Mouse (Mus musculus): ENCODE measurements at regions not wholly inside any gene's neighbourhood (a gene's known extent, or its start where the extent isn't known, plus 50 kb on each side); places are given as distances from the start of the nearest gene placed in this dataset.

- DNase-seq (ENCODE audit: low spot score in 2 of 2): no peak
- intact Hi-C loops (cut with DNase I): no loop called here
These were observed 248.2 kb downstream of the Rplp1 start for GRCm38 (mm10) chr9:61666118-61666517.

DNA sequence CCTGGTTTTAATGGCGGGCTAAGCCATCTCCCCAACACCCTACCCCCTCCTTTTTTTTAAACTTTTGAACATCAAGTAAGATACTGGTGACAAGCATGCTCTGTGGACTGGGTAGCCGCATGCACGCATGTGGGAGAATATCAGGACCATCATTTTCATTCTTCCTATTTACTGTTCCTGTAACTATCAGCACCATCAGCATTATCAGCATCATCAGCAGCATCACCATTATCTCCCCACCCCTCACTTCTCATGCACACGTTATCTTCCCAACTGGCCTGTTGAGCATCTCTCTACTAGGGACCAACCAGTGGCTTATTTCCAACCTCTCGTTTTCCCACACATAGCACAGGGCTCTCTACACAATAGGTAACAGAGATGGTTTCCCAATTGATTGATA, 249.1 kb downstream of the Rplp1 start:
- intact Hi-C loops (cut with DNase I): no loop called here
- DNase-seq (ENCODE audit: low spot score in 2 of 2): no peak

DNA sequence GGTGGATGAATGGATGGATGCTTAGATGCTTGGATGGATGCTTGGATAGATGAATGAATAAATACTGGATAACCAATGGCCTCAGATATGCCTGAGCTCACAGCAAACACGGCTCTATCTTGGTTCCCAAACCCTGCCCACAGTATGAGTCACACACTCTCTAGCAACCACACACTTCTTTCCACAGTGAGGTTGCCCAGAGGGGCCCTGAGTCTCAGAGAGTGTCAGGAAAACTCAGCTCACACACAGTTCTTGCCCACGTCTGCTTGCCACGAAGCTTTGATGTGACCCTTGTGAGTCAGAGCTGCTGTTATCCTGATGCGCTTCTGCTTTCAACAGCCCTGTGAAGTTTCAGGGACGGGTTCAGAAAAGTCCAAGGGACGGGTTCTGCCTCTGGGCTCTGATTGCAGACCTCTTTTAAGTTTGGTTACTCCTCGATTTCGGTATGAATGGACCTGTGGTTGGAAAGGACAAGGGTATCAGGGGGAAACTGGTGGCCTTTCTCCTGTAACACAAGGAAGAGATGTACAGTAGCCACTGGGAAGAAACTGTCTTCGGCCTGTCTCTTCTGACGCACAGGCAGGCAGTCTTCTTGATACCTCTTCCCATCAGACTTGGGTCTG, 250.2 kb downstream of the Rplp1 start:
- intact Hi-C loops (cut with DNase I): no loop called here
- DNase-seq (ENCODE audit: low spot score in 2 of 2): no peak

GRCm38 (mm10) chr9:61662055-61663028, 252.0 kb downstream of the Rplp1 start:
- no peak for DNase-seq (ENCODE audit: low spot score in 2 of 2)
- intact Hi-C loops (cut with DNase I): no loop called here

DNA sequence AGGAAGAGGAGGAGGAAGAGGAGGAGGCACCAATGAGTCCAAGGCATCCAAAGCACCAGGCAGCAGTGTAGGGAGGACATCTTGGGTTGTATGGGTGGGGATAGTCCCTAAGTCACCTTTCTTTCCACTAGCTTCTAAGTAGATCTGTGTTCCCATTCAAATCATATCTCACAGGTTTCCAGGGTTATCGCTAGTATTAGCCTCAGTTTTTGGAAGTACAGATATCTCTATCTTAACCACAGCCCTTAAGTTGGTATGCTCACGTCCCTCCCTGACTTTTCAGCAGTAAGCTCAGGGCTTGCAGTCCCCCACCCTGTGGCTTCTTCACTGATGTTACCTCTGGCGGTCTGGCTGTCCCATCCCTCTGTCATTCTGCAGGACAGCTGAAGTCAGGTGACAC, 254.2 kb downstream of the Rplp1 start:
- no peak for DNase-seq (ENCODE audit: low spot score in 2 of 2)
- intact Hi-C loops (cut with DNase I): no loop called here

DNA sequence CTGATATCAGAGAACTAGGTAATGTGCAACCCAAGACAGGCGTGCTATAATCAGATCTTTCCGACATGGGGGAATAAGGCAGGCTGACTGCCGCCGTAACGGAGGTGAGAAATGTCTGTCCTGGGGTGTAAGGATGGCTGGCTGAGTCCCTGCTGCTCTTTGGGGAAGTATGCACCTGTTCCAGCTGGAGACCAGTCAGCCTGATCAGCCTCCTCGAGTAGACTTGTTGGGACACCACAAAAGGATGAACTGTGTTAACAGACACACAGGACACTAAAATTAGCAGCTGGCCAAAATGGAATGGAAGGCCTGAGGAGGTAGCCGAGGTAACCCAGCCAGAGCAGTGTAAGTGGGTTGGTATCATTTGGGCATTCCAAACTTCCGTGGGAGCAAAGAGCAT, 256.3 kb downstream of the Rplp1 start:
- no peak for DNase-seq (ENCODE audit: low spot score in 2 of 2)
- intact Hi-C loops (cut with DNase I): no loop called here

DNA sequence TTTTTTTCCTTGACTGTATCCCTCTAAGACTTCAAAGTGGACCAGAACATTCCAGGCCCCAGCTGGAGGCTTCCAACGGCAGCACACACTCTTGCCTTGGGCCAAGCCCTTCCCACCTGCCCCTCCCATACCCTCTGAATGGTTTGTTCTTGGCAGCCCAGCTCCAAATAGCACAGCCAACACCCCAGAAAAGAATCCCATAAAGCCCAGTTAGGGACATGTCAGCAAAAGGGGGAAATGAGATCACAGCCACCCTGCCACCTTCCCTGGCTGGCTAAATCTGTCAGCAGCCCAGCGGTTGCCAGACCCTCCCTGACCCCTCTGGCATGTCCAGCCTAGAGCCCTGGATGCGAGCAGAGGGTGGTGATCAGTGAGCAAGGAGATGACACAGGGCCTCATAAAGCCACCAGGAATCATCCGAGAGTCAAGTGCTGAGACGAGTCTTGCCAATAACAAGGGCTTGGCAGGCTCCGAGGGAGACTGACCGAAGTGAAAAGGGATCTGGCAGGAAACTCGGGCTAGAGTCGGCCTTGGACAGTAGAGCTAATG, 258.8 kb downstream of the Rplp1 start:
- intact Hi-C loops (cut with DNase I): no loop called here
- DNase-seq (ENCODE audit: low spot score in 2 of 2): no peak

- no peak for DNase-seq (ENCODE audit: low spot score in 2 of 2)
- intact Hi-C loops (cut with DNase I): no loop called here
These were observed 268.5 kb downstream of the Rplp1 start for GRCm38 (mm10) chr9:61645661-61646425.

DNA sequence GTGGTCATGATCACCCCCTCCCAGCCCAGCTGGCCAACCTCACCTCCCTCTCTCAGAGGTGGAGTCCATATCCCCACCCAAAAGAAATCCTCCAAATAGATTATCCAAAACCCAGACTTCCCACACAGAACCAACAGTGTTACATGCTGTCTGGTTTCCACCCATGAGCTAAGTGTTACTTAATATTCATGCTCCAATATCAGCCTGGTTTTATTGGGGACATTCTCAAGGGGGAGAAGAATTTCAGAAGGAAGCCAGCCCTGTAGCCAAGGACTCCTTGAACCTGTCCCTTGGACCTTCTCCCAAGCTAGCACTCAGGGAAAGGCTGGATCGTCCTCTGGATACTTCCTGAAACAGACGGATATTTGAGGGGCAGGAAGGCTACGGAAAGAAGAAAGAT, 268.6 kb downstream of the Tle3 start:
- no peak for DNase-seq (ENCODE audit: low spot score in 2 of 2)
- intact Hi-C loops (cut with DNase I): no loop called here

- intact Hi-C loops (cut with DNase I): no loop called here
- no peak for DNase-seq (ENCODE audit: low spot score in 2 of 2)
These were observed 266.7 kb downstream of the Tle3 start for GRCm38 (mm10) chr9:61638908-61639307.

DNA sequence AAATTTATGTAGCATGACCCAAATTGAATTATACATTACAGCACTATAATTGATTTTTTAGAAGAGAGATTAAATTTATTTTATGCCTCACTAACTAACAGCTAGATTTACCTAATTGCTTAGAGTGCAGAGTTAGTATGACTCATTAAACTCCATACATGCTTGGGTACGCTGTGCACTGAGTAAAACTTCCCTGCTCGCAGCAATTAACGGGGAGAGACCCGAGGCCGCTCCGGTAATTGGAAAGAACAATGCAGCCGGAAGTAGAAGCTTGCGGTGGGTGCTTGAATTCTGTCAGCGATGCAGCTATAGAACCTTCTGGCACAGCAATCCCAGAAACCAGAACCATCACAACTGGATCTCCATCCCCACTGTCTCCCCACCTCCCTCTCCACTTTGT, 261.8 kb downstream of the Tle3 start:
- DNase-seq (ENCODE audit: low spot score in 2 of 2): no peak
- intact Hi-C loops (cut with DNase I): no loop called here

GRCm38 (mm10) chr9:61632602-61633001, 260.4 kb downstream of the Tle3 start:
- DNase-seq (ENCODE audit: low spot score in 2 of 2): no peak
- intact Hi-C loops (cut with DNase I): no loop called here

DNA sequence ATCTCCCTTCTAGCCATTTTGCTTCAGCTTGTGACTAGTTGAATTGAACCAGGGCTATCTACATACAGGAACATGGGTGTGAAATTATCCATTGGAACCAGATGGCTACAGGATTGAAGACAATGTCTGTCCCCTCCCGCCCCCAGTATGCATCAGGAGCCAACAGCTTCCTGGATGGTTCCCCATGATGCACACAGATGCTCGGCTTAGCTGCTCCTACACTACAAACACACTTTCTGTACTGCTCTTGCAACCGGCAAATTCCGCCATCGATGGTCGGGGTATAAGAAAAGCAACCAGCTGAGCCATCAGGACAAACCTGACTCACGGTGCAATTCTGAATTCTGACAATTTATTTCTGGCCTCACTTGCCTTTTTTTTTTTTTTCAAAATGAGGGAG, 258.9 kb downstream of the Tle3 start:
- peak in 1 of 2 experiments; percentile 26 for DNase-seq (ENCODE audit: low spot score in 2 of 2)

GRCm38 (mm10) chr9:61627801-61628574, 255.8 kb downstream of the Tle3 start:
- intact Hi-C loops (cut with DNase I): no loop called here

More for the DNA sequence above, 258.9 kb downstream of the Tle3 start:
- intact Hi-C loops (cut with DNase I): no loop called here

GRCm38 (mm10) chr9:61622933-61623332, 250.8 kb downstream of the Tle3 start:
- DNase-seq (ENCODE audit: low spot score in 2 of 2): no peak
- intact Hi-C loops (cut with DNase I): no loop called here

More at GRCm38 (mm10) chr9:61627801-61628574, 255.8 kb downstream of the Tle3 start:
- DNase-seq (ENCODE audit: low spot score in 2 of 2): no peak

DNA sequence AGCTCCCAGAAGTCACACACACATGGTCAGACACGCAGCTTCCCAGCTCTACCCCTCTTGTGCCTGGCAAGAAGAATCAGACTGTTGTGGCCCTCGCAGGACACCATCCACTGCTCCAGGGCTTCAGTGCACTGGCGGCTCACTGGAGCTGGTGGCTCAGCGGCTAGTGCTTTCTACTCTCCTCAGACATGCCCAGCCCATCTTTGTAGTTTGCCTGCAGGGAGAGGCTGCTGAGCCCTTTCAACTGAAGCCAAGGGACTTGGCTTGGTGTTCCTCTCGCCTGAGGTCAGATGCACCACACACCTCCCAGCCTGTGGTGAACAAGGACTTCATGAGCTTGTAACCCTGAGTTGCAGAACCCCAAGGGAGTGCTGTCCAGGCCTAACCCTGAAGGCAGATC, 249.8 kb downstream of the Tle3 start:
- intact Hi-C loops (cut with DNase I): no loop called here
- DNase-seq (ENCODE audit: low spot score in 2 of 2): no peak

DNA sequence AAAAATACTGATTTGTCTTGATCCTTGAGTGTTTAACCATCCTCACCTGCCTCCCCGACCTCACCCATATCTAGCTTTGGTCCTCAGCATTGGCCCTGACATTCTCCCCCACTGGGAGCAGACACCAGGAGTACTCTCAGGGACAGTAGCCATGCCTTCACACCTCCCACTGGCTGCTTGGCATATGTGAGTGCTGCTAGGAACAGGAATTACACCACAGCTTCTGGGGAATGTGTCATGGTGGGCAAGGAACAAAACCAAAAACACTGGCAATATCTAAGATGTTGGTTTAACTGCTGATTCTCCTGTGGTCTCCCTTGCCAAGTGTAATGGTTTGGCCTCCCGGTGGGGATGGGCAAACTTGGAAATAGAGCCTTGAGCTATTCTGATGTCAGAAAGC, 248.6 kb downstream of the Tle3 start:
- peak; percentile 45 to 51 for DNase-seq (ENCODE audit: low spot score in 2 of 2)
- intact Hi-C loops (cut with DNase I): no loop called here

- DNase-seq (ENCODE audit: low spot score in 2 of 2): no peak
- intact Hi-C loops (cut with DNase I): no loop called here
These were observed 247.9 kb downstream of the Tle3 start for GRCm38 (mm10) chr9:61620105-61620504.

DNA sequence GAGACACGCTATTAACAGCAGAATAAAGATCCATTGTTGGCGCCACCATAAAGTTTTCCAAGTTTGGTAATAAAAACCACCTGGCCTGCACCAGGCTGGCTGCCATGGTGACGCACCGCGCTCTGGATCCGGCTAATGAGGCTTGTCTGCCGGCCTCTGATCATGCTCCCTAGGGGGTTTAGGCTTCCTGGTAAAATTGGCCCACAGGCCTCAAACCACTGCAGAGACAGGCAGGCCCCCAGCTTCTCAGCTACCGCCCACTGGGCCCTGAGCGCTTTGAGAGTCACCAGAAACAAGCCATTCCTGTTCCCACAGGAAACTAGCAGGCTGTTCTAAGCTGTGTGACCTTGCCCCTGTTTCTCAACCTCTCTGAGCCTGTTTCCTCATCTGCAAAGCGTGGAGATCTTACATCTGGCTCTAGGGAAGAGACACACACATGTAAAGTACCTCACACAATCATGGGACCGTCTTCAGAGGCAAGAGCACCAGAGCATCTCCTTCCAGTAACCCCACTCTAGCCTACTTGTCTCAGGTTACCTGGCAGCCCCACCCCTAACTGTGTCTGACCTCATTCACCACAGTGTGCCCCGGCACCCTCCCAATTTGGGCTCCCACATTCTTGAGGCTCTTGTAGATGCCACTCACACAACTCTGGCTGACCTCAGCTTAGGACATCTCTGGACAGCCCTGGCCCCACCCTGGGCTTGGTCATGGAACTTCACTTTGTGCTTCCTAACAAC, 246.5 kb downstream of the Tle3 start:
- intact Hi-C loops (cut with DNase I): no loop called here
- peak in 1 of 2 experiments; percentile 11 for DNase-seq (ENCODE audit: low spot score in 2 of 2)
